Mouse (Mus musculus): ENCODE measurements around the gene Gm11127. TPM values are rescaled to one million over a fixed set of nuclear protein-coding genes. Genes with fewer than 3 reads are reported as not detected.
"Not testable (repeated sequence)": the region's sequence is repeated elsewhere in the genome, so short reads cannot be mapped to it uniquely, and the experiment has no call there.

Gene Gm11127
- total RNA-seq, 1 experiment from 2014 or later: not detected

- not testable (repeated sequence) for ATAC-seq (ENCODE audit: extremely low read depth, insufficient number of reproducible peaks, low FRiP score, poor library complexity, severe bottlenecking)
Observed at GRCm38 (mm10) chr17:36034524-36034923, 23.6 kb downstream of the Gm11127 start.

DNA sequence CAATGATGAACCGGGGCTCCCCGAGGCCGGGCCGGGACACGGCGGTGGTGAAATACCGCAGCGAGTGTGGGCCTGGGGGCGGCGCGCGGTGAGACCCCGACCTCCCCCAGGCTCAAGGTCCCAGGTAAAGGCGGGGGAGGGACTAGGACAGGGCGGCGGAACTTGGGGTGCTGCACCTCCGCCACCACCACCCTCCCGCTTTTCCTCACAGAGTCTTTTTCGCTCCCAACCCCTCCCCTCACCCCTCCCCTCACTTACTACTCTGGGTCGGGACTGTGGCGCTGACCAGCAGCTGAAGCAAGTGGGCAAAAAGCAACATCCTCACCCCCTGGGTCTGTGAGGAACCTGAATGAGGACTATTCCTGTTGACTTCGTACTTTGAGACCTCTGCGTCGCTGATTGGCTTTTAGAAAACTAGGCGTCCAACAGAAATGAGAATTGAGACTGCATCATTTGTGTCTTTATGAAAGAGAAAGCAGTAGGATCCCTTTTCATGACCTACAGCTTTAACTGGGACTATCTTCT lies 25.8 kb downstream of the Gm11127 start, which contains the start of gene H2-T23:
TSS of gene H2-T23 (minus strand) at position 505 of the 525 bp plus-strand sequence.
- peak; percentile 83 for ATAC-seq (ENCODE audit: extremely low read depth, insufficient number of reproducible peaks, low FRiP score, poor library complexity, severe bottlenecking)

DNA sequence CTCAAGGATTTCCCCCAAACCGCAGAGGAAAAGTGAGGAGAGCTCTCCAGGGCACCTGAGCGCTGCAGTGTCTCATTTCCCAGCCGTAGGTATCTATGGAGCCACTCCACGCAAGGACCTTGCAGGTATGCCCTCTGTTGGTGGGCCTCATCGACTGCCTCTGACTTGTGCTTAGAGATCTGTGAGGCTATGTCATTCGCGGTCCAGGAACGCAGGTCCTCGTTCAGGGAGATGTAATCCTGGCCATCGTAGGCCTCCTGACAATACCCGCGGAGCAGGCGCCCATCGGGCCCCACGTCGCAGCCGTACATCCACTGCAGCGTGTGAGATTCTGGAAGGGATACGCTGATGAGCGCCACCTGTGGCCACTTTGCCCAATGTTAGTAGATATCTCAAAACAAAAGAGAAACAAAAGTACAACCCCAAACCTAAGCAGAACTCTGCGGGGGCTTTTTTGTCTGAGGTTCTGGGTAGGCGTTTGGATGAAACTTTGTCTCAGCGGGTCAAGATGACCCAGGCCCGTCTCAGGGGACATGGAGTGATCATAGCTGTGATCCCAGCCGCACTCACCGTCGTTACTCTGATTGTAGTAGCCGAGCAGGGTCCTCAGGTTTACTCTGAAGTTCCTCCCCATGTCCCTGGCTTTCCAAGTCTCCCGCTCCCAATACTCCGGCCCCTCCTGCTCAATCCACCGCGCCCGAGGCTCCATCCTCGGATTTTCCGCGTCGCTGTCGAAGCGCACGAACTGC lies 26.4 kb downstream of the Gm11127 start:
- peak; percentile 77 for ATAC-seq (ENCODE audit: extremely low read depth, insufficient number of reproducible peaks, low FRiP score, poor library complexity, severe bottlenecking)

GRCm38 (mm10) chr17:36030703-36031582 lies 27.2 kb downstream of the Gm11127 start:
- not testable (repeated sequence) for ATAC-seq (ENCODE audit: extremely low read depth, insufficient number of reproducible peaks, low FRiP score, poor library complexity, severe bottlenecking)

DNA sequence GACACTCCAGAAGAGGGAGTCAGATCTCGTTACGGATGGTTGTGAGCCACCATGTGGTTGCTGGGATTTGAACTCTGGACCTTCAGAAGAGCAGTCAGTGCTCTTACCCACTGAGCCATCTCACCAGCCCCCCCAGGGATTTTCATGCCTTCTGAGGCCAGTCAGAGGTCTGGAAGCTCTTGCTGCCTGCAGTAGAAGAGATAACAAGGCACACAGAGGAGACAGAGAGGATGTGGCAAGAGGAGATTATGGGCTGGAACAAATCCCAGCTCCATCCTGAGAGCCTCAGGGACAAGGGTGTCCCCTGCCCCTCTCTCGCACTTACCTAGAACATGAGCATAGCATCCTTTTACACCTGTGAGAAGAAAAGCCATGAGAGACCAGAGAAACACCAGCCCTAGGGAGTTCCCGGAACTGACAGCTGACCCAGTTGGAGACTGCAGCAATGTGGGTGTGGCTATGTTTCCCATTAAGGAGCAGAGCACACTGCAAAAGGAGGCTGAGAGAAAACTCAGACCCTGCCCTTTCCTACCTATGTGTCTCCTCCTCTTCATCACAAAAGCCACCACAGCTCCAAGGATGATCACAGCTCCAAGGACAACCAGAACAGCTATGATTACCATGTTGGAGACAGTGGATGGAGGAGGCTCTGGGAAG lies 28.0 kb downstream of the Gm11127 start:
- not testable (repeated sequence) for ATAC-seq (ENCODE audit: extremely low read depth, insufficient number of reproducible peaks, low FRiP score, poor library complexity, severe bottlenecking)

DNA sequence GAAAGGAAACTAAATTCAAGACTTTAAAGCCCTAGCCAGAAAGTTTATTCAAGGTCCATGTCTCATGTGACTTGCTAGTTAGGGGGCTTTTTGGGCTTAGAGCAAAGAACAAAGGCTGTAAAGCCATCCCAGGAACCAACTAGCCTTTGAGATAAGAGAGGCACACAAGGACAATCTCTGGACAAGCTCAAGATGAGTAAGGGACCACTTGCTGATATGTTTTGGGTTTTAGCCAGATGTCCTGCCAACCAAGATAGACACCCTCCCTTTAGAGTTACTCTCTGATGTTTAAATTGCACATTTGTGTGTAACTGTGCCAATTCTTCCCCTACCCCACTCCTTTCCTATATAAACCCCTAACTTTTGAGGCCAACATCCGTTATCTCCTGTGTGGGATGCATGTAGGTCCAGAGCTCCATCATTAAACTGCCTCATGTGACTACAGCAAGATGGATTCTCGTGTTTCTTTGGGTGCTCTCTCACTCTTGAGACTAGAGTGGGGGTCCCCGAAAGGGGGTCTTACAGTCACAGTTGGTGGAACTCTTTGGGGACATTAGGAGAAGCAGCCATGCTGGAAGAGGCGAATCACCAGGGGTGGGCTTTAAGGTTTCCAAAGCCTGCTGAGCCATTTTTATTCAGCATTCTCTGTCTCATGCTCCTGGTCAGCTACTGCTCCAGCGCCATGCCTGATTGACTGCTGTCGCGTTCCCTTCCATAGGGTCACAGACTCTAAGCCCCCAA lies 29.1 kb downstream of the Gm11127 start:
- no peak for ATAC-seq (ENCODE audit: extremely low read depth, insufficient number of reproducible peaks, low FRiP score, poor library complexity, severe bottlenecking)

DNA sequence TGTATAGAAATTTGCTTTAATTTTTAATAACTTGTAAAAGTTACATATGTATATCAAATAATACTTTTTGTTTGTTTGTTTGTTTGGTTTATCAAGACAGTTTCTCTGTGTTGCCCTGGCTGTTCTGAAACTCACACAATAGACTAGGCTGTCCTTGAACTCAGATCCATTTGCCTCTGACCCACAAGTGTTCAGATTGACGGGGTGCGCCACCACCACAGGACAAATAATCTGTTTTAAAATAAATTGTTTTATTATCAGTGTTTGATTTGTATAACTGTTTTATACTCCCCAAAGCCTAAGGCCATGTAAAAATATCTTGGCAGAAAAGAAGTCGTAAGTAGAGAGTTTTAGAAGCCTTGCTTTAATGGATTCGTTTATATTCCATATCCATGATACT lies 30.5 kb downstream of the Gm11127 start:
- no peak for ATAC-seq (ENCODE audit: extremely low read depth, insufficient number of reproducible peaks, low FRiP score, poor library complexity, severe bottlenecking)

- ATAC-seq (ENCODE audit: extremely low read depth, insufficient number of reproducible peaks, low FRiP score, poor library complexity, severe bottlenecking): no peak
Observed at GRCm38 (mm10) chr17:36025901-36026300, 32.3 kb downstream of the Gm11127 start.

DNA sequence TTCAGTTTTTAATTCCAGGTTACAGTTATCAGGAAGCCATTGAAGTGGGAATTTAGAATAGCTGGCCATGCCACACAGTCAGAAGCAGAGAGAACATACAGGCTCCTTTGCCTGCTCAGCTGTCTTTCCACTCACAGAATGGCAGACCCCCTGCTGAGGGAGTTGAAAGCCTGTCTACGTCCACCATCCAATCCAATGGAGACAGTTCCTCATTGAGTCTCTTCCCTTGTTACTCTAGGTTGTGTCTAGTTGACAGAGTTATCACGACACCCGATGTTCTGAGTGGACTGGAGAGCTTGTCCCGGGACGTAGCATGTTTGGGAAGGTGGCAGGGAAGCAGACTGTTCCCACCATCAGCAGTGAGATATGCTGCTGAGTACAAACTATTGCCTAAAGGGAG lies 33.0 kb downstream of the Gm11127 start:
- ATAC-seq (ENCODE audit: extremely low read depth, insufficient number of reproducible peaks, low FRiP score, poor library complexity, severe bottlenecking): no peak

DNA sequence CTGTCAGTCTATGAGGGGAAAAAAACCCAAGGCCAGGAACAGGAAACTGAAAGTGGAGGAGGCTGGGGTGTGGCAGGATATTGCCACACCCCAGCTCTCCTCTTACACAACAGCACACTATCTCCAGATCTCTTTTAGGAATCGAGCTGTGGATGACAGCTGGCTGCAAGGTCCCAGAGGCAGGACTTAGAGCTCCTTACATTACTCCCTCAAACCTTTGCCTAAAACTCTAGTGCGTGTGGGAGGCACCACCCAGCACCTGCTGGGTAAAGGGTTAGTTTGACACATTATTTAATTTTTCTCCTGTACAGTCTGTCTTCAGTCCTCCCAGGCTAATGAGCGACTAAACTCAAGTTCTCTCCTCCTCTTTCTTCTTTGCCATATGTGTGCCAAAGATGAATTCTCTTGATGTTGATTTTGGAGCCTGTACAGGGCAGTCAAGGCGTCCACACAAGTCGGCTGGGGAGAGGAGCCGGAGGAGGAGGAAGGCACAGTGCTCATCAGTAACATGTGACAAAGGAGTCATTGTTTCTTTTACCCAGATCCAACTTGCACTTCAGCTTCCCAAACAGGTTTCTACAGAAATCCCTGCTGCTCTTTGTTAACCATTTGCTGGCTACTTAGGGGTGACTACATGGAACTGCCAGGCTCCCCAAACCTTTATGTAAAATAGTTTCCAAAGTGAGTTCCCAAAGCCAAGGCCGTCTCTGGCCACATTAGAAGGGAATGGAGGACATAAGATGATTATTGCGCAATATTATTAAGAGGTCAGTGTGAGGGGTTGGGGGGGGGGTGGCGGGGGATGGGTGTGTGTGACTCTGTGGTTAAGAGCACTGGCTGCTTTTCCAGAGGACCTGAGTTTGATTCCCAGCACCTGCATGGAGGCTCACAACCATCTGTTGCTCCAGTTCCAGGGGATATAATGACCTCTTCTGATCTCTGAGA lies 34.2 kb downstream of the Gm11127 start:
- no peak for ATAC-seq (ENCODE audit: extremely low read depth, insufficient number of reproducible peaks, low FRiP score, poor library complexity, severe bottlenecking)

DNA sequence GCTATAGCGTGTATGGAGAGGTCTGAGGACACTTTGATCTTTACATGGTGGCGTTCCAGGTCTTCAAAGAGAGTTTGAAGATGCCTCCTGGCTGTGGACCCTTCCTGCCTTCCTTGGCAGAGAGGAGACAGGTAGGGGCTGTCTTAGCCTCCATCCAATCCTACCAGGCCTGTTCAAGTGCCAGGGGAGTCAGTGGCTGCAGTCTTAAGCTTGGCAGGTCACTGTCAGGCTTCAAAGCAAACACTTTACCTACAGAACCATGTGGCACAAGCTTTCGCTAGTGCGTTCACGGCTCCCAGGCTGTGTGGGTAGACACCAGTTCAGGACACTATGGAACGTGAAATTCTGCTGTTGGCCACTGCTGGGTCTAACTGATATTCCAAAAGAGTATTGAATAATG lies 35.2 kb downstream of the Gm11127 start:
- no peak for ATAC-seq (ENCODE audit: extremely low read depth, insufficient number of reproducible peaks, low FRiP score, poor library complexity, severe bottlenecking)

DNA sequence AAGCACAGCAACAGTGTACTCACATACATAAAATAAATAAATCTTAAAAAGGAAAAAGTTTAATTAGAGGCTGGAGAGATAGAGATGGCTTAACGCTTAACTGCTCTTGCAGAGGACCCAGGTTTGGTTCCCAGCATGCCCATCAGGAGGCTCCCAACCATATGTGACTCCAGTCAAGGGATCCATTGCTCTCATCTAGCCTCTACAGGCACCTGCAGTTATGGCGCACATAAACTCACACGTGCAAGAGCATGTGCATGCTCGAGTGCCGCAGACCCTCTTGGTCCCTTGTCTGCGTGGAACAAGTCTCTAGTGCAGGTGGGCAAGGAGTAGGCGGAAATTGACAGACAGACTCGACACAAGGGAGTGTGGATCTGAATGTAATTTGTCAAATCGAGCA lies 36.1 kb downstream of the Gm11127 start:
- ATAC-seq (ENCODE audit: extremely low read depth, insufficient number of reproducible peaks, low FRiP score, poor library complexity, severe bottlenecking): no peak

GRCm38 (mm10) chr17:36021309-36021708 lies 36.9 kb downstream of the Gm11127 start:
- no peak for ATAC-seq (ENCODE audit: extremely low read depth, insufficient number of reproducible peaks, low FRiP score, poor library complexity, severe bottlenecking)

GRCm38 (mm10) chr17:36020191-36021073 lies 37.7 kb downstream of the Gm11127 start, which contains the start of gene H2-T24:
H2-T24 (minus strand) TSS chr17:36020560.
- peak; percentile 95 for ATAC-seq (ENCODE audit: extremely low read depth, insufficient number of reproducible peaks, low FRiP score, poor library complexity, severe bottlenecking)

- ATAC-seq (ENCODE audit: extremely low read depth, insufficient number of reproducible peaks, low FRiP score, poor library complexity, severe bottlenecking): no peak
Observed at GRCm38 (mm10) chr17:36019519-36019918, 38.7 kb downstream of the Gm11127 start.

- ATAC-seq (ENCODE audit: extremely low read depth, insufficient number of reproducible peaks, low FRiP score, poor library complexity, severe bottlenecking): no peak
Observed at GRCm38 (mm10) chr17:36018979-36019378, 39.2 kb downstream of the Gm11127 start.

- ATAC-seq (ENCODE audit: extremely low read depth, insufficient number of reproducible peaks, low FRiP score, poor library complexity, severe bottlenecking): no peak
Observed at GRCm38 (mm10) chr17:36017046-36017445, 41.1 kb downstream of the Gm11127 start.

Measured in neutrophil, adult 5-6 weeks (primary cell).